Mouse (Mus musculus): ENCODE results near the gene Tas2r130.
"Not testable (repeated sequence)": the region's sequence is repeated elsewhere in the genome, so short reads cannot be mapped to it uniquely, and the experiment has no call there.

GRCm38 (mm10) chr6:131609956-131610355 is 20.8 kb downstream of the Tas2r130 start:
- TF ChIP-seq CTCF (IDR thresholded peaks at IDR 0.05; ENCODE audit: borderline replicate concordance, insufficient read depth, low read depth, low read length); POLR2A (IDR thresholded peaks at IDR 0.05; ENCODE audit: borderline replicate concordance, insufficient read depth, low read length): not testable (repeated sequence)

All from cerebellum, adult 2 months (tissue).